Mouse (Mus musculus) G1E-ER4 (cell line): ENCODE results near the gene Vmn2r17. TPM values are rescaled to one million over a fixed set of nuclear protein-coding genes. Genes with fewer than 3 reads are reported as not detected.

Source experiments
- GATA1 ChIP-seq: IDR thresholded peaks from one replicate; pipeline ENCODE4 v1.8.0; 2012; ENCODE audit warnings: low read length, inconsistent platforms
- polyA plus RNA-seq: library from polyadenylated mRNA; stranded (reverse); fragments of >175 nt; gene quantifications from 2 replicates; pipeline ENCODE4 v1.2.3, GENCODE M21; 2012

Gene Vmn2r17
- polyA plus RNA-seq = not detected in 2 replicates

DNA sequence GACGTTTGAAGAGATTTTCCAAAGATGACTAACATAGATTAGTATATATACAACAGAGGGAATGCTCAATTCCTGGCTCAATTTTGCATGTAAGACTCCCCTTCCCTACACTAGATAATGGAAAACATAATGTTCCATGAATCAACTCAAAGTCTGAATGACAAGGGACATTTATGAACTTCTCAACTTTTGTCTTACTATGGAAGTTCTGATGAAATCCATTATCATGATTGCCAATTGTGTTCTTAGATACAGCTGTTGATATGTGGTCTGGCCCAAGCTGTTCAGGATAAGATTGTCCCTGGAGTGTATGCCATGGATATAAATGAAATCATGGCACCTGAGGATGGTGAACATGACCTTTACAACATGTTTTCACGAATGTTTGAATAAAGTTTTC lies at the start of gene Vmn2r17:
TSS of gene Vmn2r17 (plus strand) at position 301 of the 400 bp plus-strand sequence.
- TF ChIP-seq GATA1 = no peak

- no peak for TF ChIP-seq GATA1
Measured at GRCm38 (mm10) chr5:109466576-109467506, 47.4 kb downstream of the Vmn2r17 start.

DNA sequence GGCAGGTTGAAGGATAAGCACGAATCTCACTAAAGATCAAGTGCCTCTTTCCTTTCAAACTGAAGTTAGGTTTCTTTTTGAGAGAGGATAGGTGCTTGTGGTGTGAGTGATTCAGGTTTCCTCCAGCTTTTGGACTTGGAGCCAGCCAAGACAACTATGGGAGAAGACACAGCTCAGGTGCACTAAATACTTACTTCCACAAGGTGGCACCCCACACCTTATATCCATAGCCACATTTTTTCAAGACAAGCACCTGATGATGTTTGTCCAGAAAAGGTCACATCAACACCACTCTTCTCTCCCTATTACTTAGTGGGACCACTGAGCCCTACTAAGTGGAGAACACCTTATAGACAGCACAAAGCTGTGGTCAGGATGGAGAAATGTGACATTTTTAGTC lies 87.2 kb downstream of the Vmn2r17 start:
- no peak for TF ChIP-seq GATA1

Other genes with a start within 250 kb of the Vmn2r17 start
- not detected in 2 replicates for gene Vmn2r13, start 227.5 kb upstream of the Vmn2r17 start, polyA plus RNA-seq
- not detected in 2 replicates for gene Vmn2r14, start 195.0 kb upstream of the Vmn2r17 start, polyA plus RNA-seq
- not detected in 2 replicates for gene Vmn2r15, start 122.0 kb upstream of the Vmn2r17 start, polyA plus RNA-seq
- not detected in 2 replicates for gene Vmn2r16, start 89.5 kb upstream of the Vmn2r17 start, polyA plus RNA-seq
- gene Crlf2, start 139.3 kb downstream of the Vmn2r17 start, polyA plus RNA-seq = 30.6 and 41.9 TPM in 2 replicates